Mouse (Mus musculus): ENCODE measurements around the gene Mt1. TPM values are rescaled to one million over a fixed set of nuclear protein-coding genes. Genes with fewer than 3 reads are reported as not detected.

The Mt1 gene
- polyA plus RNA-seq (2015; fragmentation: Nextera tagmentation; extraction: Ambion mirVana) = 290 and 376 TPM in 2 replicates

GRCm38 (mm10) chr8:94178857-94179712, at the start of gene Mt1:
TSS of gene Mt1 (plus strand) at chr8:94179082.

GRCm38 (mm10) chr8:94136933-94137332, 41.9 kb upstream of the Mt1 start, which contains the start of gene Mt4:
TSS of gene Mt4 (plus strand) at chr8:94137197.

GRCm38 (mm10) chr8:94152513-94153300, 26.2 kb upstream of the Mt1 start, which contains the start of gene Mt3:
TSS of gene Mt3 (plus strand) at chr8:94152607.

GRCm38 (mm10) chr8:94172075-94172808, 6.6 kb upstream of the Mt1 start, which contains the start of gene Mt2:
TSS of gene Mt2 (plus strand) at chr8:94172664.

GRCm38 (mm10) chr8:94214252-94215173, 35.6 kb downstream of the Mt1 start, which contains the start of gene Nup93:
TSS of gene Nup93 (plus strand) at chr8:94214564.

Other genes with a start within 250 kb of the Mt1 start
- 45.8 and 49.6 TPM in 2 replicates for gene Amfr, start 166.2 kb upstream of the Mt1 start, polyA plus RNA-seq (2015; fragmentation: Nextera tagmentation; extraction: Ambion mirVana)
- gene Nudt21, start 142.1 kb upstream of the Mt1 start, polyA plus RNA-seq (2015; fragmentation: Nextera tagmentation; extraction: Ambion mirVana) = 49.1 and 53.9 TPM in 2 replicates
- 6.0 and 6.5 TPM in 2 replicates for gene Ogfod1, start 141.9 kb upstream of the Mt1 start, polyA plus RNA-seq (2015; fragmentation: Nextera tagmentation; extraction: Ambion mirVana)
- 4.5 and 5.7 TPM in 2 replicates for gene Bbs2, start 80.2 kb upstream of the Mt1 start, polyA plus RNA-seq (2015; fragmentation: Nextera tagmentation; extraction: Ambion mirVana)
- 0.44 and 1.0 TPM in 2 replicates for gene Mt4, start 41.9 kb upstream of the Mt1 start, polyA plus RNA-seq (2015; fragmentation: Nextera tagmentation; extraction: Ambion mirVana)
- 8.8 and 12.0 TPM in 2 replicates for gene Mt3, start 26.5 kb upstream of the Mt1 start, polyA plus RNA-seq (2015; fragmentation: Nextera tagmentation; extraction: Ambion mirVana)
- gene Mt2, start 6.4 kb upstream of the Mt1 start, polyA plus RNA-seq (2015; fragmentation: Nextera tagmentation; extraction: Ambion mirVana) = 116 and 127 TPM in 2 replicates
- gene Nup93, start 35.5 kb downstream of the Mt1 start, polyA plus RNA-seq (2015; fragmentation: Nextera tagmentation; extraction: Ambion mirVana) = 16.2 and 19.3 TPM in 2 replicates
- not detected in 2 replicates for gene Slc12a3, start 150.1 kb downstream of the Mt1 start, polyA plus RNA-seq (2015; fragmentation: Nextera tagmentation; extraction: Ambion mirVana)
- 84.0 and 92.7 TPM in 2 replicates for gene Herpud1, start 207.4 kb downstream of the Mt1 start, polyA plus RNA-seq (2015; fragmentation: Nextera tagmentation; extraction: Ambion mirVana)

Measured in skeletal muscle tissue, postnatal 0 days (tissue).